Mouse (Mus musculus) thymus, postnatal 10 days (tissue): ENCODE results near the gene Olfr1480.

ENCODE experiments used
- DNase-seq, 2 experiments: peaks; one replicate each; pipeline ENCODE4 v3.0.0; 2021; ENCODE audit warnings: low spot score in 2 of 2

The Olfr1480 gene

GRCm38 (mm10) chr19:13527613-13528012, at the start of gene Olfr1480:
TSS of gene Olfr1480 (plus strand) at chr19:13527913.
- DNase-seq: no peak

- DNase-seq: no peak
These were observed 47.6 kb upstream of the Olfr1480 start, which contains the start of gene Olfr1475 for GRCm38 (mm10) chr19:13480096-13480495. TSS of gene Olfr1475 (minus strand) at chr19:13480196.

GRCm38 (mm10) chr19:13500246-13500645, 27.5 kb upstream of the Olfr1480 start, which contains the start of gene Olfr1477:
TSS of gene Olfr1477 (plus strand) at chr19:13500546.
- no peak for DNase-seq
